Mouse (Mus musculus) layer of hippocampus, adult 2 months (tissue): ENCODE measurements around the gene Tbx10. TPM values are rescaled to one million over a fixed set of nuclear protein-coding genes. Genes with fewer than 3 reads are reported as not detected.
A peak's percentile ranks its signal among the peaks of the same experiment; 100 is the strongest.
"Not testable (repeated sequence)": the region's sequence is repeated elsewhere in the genome, so short reads cannot be mapped to it uniquely, and the experiment has no call there.

Experiments
- DNase-seq, 2 experiments: peaks; one replicate each; pipeline ENCODE4 v3.0.0; 2022; ENCODE audit warnings: low spot score in 2 of 2
- H3K27ac ChIP-seq: fragments of 200-600 bp; 2 replicates; pipeline ENCODE4 v1.8.1; 2022
- H3K4me3 ChIP-seq: fragments of 200-600 bp; 2 replicates; pipeline ENCODE4 v1.8.1; 2022; ENCODE audit warnings: mild to moderate bottlenecking
- CTCF ChIP-seq: fragments of 200-600 bp; conservative IDR thresholded peaks from 2 replicates; pipeline ENCODE4 v1.8.1; 2022; ENCODE audit warnings: antibody characterized with exemption, mild to moderate bottlenecking, moderate library complexity
- long read RNA-seq, 2 experiments: library from polyadenylated mRNA; stranded (forward); transcript quantifications; one replicate each; pipeline ENCODE4 v2.0.0; 2021; ENCODE audit warnings: borderline mapping rate in 2 of 2
- total RNA-seq, 2 experiments: library from RNA; stranded (reverse); gene quantifications; 2 replicates each; pipeline ENCODE4 v1.2.3; 2021

Tbx10 gene
- not detected for total RNA-seq
- long read RNA-seq, experiment 1 = 0 reads
- long read RNA-seq, experiment 2 = 0 reads

DNA sequence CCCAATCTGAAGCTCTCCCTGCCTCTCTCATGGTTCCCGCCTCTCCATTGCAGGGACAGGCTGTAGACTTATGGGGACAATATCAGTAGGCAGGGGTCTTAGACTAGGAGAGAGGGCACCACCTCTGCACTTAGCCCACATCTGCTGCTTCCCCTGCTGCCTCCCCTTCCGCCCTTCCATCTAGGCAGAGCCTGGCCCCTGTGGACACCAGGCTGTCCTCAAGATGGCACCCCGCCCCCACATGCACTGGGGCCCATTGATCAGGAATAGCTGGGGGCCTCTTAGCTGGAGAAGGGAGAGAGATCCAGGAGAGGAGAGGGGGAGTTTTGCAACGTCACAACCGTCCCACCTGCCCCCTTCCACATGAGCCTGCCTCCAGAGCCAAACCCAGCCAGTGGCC lies at the start of gene Tbx10:
Gene Tbx10, plus strand, starts transcription at position 337 of the 400 bp plus-strand sequence.
- no peak within 1 kb of the TSS for H3K27ac ChIP-seq
- no peak within 1 kb of the TSS for H3K4me3 ChIP-seq
- TF ChIP-seq CTCF = no peak
- no peak for DNase-seq

DNA sequence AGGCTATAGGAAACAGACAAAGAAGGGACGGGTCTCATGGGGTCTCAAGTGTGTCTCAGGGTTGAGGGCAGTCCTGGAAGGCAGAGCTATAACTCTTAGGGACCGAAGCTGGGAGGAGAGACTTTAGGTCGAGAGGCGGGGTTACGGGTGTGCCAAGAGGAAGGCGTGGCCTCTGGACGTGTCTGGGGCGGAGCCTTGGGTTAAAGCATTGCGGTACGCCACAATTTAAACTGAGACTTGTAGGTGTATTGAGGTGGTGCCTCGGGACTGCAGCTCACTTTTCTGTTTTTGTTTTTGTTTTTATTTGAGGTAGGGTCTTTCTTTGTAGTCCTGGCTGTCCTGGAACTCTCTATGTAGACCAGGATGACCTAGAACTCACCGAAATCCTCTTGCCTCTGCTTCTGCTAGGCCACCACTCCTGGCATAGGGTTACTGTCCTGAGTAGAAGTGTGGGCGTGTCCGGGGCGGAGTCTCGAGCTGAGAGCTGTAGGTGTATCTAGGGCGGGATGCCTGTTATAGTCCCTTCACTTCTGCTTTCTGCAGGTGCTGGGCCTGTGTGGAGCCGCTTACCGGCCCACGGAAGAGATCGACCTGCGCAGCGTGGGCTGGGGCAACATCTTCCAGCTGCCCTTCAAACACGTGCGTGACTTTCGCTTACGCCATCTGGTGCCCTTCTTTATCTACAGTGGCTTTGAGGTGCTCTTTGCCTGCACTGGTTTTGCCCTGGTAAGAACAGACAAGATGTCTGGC lies 49.4 kb upstream of the Tbx10 start:
- DNase-seq = no peak
- no peak for TF ChIP-seq CTCF
- Histone ChIP-seq H3K4me3 (no peak overlapping the region), H3K27ac (no peak overlapping the region)

DNA sequence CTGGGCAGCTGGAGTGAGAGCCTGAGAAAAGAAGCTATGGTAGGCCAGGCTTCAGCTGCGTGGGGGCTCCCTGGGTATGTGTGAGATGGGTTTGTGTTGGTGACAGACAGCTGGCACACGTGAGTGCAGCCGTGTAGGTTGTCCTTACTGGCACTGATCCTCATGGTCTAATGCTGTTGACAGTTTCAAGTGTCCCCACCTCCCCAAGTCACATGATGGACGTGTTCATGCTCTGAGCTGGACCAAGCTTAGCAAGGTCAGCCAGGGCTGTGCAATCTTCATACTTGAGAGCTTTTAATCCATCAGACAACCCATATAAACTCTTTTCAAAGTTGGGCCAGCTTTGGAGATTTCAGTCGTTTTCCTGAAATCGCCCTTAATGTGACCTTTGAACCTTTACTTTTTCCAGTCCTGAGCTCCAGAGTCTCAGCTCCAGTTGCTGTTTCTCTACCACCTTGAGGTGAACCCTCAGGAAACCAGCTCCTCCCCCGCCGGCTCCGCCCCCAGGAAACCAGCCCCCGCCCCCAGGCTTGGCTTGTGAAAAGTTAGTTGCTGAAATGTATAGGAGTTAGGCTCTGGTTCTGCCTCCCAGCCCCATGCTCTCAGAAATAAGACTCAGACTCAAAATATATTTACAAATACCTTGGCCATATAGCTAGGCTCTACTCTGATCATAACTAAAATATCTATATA lies 46.5 kb upstream of the Tbx10 start:
- no peak for TF ChIP-seq CTCF
- DNase-seq = no peak
- no peak overlapping the region for H3K27ac ChIP-seq
- no peak overlapping the region for H3K4me3 ChIP-seq

DNA sequence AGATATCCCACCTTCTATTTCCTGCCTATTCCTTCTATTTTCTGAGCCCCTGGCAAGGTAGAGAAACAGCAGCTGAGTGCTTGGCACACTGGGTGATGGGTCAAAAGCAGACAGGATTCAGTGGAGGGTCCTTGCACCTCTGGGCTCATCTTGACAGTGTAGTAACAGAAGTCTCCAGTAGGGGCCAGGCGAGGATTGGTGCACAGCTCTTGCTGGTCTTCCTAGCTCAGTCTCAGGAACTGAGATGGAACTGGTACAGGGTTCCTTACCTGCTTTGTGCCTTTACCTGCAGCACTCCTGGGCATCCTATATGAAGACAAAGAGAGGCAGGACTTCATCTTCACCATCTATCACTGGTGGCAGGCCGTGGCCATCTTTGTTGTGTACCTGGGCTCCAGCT lies 45.8 kb upstream of the Tbx10 start:
- H3K4me3 ChIP-seq = no peak overlapping the region
- peak; percentile 99 for TF ChIP-seq CTCF
- H3K27ac ChIP-seq = no peak overlapping the region
- peak; percentile 65 to 74 for DNase-seq

DNA sequence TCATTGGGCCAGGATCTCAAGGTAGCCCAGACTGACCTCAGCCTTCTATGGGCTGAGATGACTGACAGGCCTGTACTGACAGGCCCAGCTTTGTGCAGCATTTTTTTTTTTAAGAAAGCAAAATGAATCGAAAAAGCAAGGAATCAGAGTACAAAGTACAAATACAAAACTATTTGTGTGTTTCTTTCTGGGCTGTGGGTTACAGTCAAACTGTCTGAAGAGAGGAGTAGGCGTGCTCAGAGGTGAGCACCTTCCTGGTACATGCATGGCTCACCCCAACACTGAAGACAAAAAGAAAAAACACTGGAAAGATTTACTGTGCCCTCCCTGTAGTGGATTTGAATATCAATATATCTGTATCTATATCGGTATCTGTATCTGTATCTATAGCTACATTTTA lies 44.7 kb upstream of the Tbx10 start:
- no peak for TF ChIP-seq CTCF
- DNase-seq = no peak
- no peak overlapping the region for H3K27ac ChIP-seq
- no peak overlapping the region for H3K4me3 ChIP-seq

DNA sequence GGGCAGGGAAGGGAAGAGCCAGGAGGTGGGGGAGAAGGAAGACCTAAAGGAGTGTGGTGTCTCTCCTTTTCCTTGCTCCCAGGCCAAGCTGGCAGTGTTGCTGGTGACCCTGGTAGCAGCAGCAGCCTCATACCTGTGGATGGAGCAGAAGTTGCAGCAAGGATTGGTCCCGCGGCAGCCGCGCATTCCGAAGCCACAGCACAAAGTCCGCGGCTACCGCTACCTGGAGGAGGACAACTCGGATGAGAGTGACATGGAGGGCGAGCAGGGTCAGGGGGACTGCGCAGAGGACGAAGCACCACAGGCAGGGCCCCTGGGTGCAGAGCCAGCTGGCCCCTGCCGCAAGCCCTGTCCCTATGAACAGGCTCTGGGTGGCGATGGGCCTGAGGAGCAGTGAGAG lies 44.0 kb upstream of the Tbx10 start:
- no peak overlapping the region for H3K4me3 ChIP-seq
- no peak overlapping the region for H3K27ac ChIP-seq
- no peak for DNase-seq
- TF ChIP-seq CTCF = no peak

DNA sequence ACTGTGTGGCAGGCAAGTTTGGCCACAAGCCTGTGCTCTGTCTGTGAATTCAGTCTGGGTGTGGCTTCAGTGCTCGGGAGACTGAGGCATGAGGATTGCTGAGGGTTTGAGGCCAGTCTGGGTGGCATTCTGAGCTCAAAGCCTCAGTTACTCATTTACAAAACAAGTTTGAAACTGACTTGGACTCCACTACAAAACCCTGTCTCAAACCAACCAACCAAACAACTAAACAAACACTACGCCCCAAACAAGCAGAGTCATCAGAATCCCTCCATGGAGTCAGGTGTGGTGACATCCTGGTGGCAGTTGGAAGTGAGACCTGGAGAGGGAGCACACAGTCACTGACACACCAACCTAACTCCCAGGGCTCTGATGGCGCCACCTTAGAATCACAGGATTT lies 42.2 kb upstream of the Tbx10 start:
- no peak for TF ChIP-seq CTCF
- no peak overlapping the region for H3K27ac ChIP-seq
- no peak overlapping the region for H3K4me3 ChIP-seq
- no peak for DNase-seq

DNA sequence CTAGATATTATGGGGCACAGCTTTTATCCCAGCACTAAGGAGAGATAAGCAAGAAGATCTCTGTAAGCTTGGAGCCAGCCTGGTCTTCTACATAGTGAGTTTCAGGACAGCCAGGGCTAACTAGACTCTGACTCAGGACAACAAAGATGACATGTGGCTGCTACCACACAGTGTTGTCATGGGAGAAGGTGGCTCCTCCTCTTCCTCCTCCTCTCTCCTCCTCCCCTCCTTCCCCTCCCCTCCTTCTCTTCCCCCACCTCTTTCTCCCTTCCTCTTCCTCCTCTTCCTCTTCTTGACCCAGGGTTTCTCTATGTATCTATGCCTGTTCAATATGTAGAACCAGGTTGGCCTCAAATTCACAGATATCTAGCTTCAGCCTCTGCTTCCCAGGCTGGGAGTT lies 41.1 kb upstream of the Tbx10 start:
- DNase-seq = no peak
- TF ChIP-seq CTCF = no peak
- no peak overlapping the region for H3K4me3 ChIP-seq
- H3K27ac ChIP-seq = no peak overlapping the region

DNA sequence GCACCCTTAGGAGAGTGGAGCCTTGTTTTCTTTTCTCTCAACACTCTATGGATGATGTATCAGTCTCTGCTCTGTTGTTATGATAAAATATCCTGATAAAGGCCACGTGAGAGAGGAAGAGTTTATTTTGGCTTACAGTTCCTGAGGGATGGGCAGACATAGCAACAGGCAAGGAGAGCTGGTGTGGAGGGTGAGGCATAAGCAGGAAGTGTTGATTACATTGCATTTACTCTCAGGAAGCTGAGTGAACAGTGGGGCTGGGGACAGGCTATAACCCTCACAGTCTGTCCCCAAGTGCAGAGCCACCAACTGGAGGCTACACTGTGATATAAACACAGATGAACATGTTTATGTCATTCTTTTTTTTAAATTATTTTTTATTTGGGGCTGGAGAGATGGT lies 40.5 kb upstream of the Tbx10 start:
- no peak for DNase-seq
- Histone ChIP-seq H3K4me3 (no peak overlapping the region), H3K27ac (no peak overlapping the region)
- TF ChIP-seq CTCF = no peak

DNA sequence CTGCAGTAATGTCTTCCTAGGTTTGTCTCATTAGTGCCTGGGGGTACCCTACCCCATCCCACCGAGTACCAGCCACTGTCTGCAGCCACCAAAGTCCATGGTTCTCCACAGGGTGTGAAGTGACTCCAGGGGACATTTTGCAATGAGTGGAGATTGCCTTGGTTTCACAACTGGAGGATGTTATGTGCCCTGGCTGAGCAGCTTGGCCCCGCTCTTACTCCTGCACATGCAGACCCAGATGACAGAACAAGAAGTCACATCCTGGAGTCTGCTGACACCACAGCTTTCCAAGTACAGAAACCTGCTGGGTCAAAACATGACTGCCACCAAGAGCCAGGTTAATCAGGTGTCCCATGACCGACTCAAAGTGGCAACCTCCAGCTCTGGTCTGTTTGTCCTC lies 37.5 kb upstream of the Tbx10 start:
- H3K27ac ChIP-seq = no peak overlapping the region
- no peak overlapping the region for H3K4me3 ChIP-seq
- TF ChIP-seq CTCF = no peak
- DNase-seq = no peak

DNA sequence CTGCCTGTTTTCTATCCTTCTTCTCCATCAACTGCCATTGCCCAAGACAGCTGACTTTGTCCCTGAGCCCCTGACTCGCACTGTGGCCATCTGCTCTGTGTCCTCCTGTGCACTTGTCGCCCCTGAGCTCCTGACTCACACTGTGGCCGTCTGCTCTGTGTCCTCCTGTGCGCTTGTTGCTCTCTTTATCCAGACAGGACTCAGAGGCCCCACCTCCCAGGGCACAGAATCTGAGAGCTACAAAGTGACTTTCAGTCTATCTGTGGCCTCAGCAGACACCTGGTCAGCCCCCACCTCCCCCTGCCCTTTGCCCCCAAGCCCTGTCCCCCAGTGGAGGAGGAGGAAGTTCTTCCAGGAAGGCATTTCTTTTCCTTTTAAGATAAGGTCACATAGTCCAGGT lies 36.7 kb upstream of the Tbx10 start:
- no peak for DNase-seq
- TF ChIP-seq CTCF = no peak
- Histone ChIP-seq H3K27ac (no peak overlapping the region), H3K4me3 (no peak overlapping the region)

DNA sequence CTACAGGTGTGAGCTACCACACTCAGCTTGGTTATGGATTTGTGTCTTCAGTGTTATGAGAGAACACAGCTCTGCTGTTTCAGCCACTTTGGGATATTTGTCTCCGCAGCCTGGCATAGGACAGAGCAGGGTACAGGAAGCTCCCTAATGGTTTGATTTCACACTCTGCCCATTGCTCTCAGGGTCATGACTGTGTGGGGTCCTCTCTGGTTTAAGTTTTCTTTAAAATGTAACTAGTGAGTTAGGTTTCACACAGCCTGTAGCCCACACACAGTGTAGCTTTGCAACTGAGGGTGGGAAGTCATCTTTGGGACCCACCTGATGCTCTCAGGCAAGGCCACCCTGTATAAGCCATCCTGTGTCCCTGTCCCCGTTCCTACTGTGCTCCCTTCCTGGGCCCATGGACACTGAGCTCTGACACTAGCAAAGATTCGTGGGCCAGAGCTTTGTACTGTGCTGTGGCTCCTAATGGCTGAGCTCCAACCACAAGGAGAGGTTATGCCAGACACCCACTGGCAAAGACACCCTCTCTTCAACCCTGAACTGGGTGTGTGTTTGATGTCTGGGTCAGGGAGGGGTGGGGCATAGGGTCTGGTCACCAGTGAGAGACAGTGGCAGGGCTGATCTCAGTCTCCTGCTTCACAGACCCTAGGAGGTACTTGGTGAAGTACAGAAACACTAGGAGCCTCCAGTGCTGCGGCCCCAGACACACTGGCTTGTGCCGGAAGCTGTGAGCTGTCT lies 35.1 kb upstream of the Tbx10 start:
- H3K27ac ChIP-seq, H3K4me3 ChIP-seq, DNase-seq: not testable (repeated sequence)

DNA sequence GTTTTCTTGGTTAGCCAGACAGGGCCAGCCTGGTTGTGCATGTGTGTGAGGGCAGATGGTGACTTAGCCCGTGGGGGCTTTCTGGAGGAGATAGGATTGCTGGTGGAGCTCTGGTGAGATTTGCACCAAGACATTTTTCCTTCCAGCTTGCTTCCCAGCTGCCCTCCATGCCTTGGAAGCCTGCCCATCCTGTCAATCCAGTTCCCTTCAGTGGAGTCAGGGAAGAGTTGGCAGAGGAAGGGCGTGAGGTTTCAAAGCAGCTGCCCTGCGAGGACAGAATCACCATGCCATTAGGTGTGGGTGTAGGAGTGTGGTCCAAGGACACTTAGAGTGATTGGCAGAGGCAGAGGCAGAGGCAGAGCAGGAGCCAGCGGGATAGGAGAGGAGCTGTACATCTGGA lies 34.1 kb upstream of the Tbx10 start, which contains the start of gene Aldh3b3:
Gene Aldh3b3, plus strand, starts transcription at position 176 of the 400 bp plus-strand sequence.
- no peak within 1 kb of the TSS for H3K27ac ChIP-seq
- no peak for TF ChIP-seq CTCF
- H3K4me3 ChIP-seq = no peak within 1 kb of the TSS
- peak in 1 of 2 experiments; percentile 45 for DNase-seq
